Mouse (Mus musculus) gastrocnemius, adult 8-10 months (tissue): ENCODE data around the gene Cic. TPM values are rescaled to one million over a fixed set of nuclear protein-coding genes. Genes with fewer than 3 reads are reported as not detected.
"Not testable (repeated sequence)": the region's sequence is repeated elsewhere in the genome, so short reads cannot be mapped to it uniquely, and the experiment has no call there.

Experiments
- DNase-seq, 2 experiments: peaks; one replicate each; pipeline ENCODE4 v3.0.0; 2022; ENCODE audit warnings: low spot score in 2 of 2
- total RNA-seq, 4 experiments: library from RNA; stranded (reverse); gene quantifications; 2 replicates each; pipeline ENCODE4 v1.2.4; 2022

The Cic gene
- total RNA-seq, 4 experiments from 2014 or later, result 26.4 to 38.7 (median 30.1) TPM

- no peak for DNase-seq
Measured at GRCm38 (mm10) chr7:25243361-25243760, 24.1 kb upstream of the Cic start.

- no peak for DNase-seq
Measured at GRCm38 (mm10) chr7:25244562-25245369, 22.7 kb upstream of the Cic start.

- DNase-seq, result no peak
Measured at GRCm38 (mm10) chr7:25246079-25246758, 21.3 kb upstream of the Cic start.

- DNase-seq, result no peak
Measured at GRCm38 (mm10) chr7:25246759-25247137, 20.8 kb upstream of the Cic start.

GRCm38 (mm10) chr7:25247498-25247897 is 20.0 kb upstream of the Cic start:
- DNase-seq, result no peak

- no peak for DNase-seq
Measured at GRCm38 (mm10) chr7:25248018-25248647, 19.4 kb upstream of the Cic start.

- no peak for DNase-seq
Measured at GRCm38 (mm10) chr7:25248846-25249313, 18.6 kb upstream of the Cic start.

- DNase-seq, result peak in 1 of 2 experiments; percentile 67
Measured at GRCm38 (mm10) chr7:25249314-25250140, 18.0 kb upstream of the Cic start.

- peak; percentile 93 to 94 for DNase-seq
Measured at GRCm38 (mm10) chr7:25250141-25250972, 17.1 kb upstream of the Cic start, which contains the start of gene Erf. Gene Erf, minus strand, starts transcription at chr7:25250761.

- peak in 1 of 2 experiments; percentile 52 for DNase-seq
Measured at GRCm38 (mm10) chr7:25251071-25251791, 16.3 kb upstream of the Cic start.

- DNase-seq, result no peak
Measured at GRCm38 (mm10) chr7:25251822-25252221, 15.7 kb upstream of the Cic start.

GRCm38 (mm10) chr7:25261896-25262295 is 5.6 kb upstream of the Cic start:
- DNase-seq, result no peak

- no peak for DNase-seq
Measured at GRCm38 (mm10) chr7:25263968-25264870, 3.3 kb upstream of the Cic start.

GRCm38 (mm10) chr7:25265743-25266142 is 1.8 kb upstream of the Cic start:
- not testable (repeated sequence) for DNase-seq

GRCm38 (mm10) chr7:25266180-25266962 is 1.1 kb upstream of the Cic start:
- no peak for DNase-seq

- DNase-seq, result peak; percentile 99 to 100
Measured at GRCm38 (mm10) chr7:25267751-25268463, 403 bp downstream of the Cic start.

- DNase-seq, result no peak
Measured at GRCm38 (mm10) chr7:25268588-25268987, 1.1 kb downstream of the Cic start.
